Mouse (Mus musculus) fat pad, adult 2 months (tissue): ENCODE results near the gene Fam198b.

ENCODE experiments used
- DNase-seq: peaks from one replicate; pipeline ENCODE4 v3.0.0-alpha.2; 2011; ENCODE audit warnings: low read depth, low spot score; ENCODE audit errors: extremely low read depth

Gene Fam198b

GRCm38 (mm10) chr3:79884305-79884704 lies at the start of gene Fam198b:
Gene Fam198b, plus strand, starts transcription at chr3:79884533.
- DNase-seq = no peak

- DNase-seq = no peak
These were observed 45.6 kb upstream of the Fam198b start for GRCm38 (mm10) chr3:79838751-79839150.

GRCm38 (mm10) chr3:79841475-79841874 lies 42.9 kb upstream of the Fam198b start:
- DNase-seq = no peak

GRCm38 (mm10) chr3:79842165-79842564 lies 42.2 kb upstream of the Fam198b start:
- no peak for DNase-seq

- no peak for DNase-seq
These were observed 41.7 kb upstream of the Fam198b start for GRCm38 (mm10) chr3:79842616-79843016.

- DNase-seq = no peak
These were observed 40.3 kb upstream of the Fam198b start for GRCm38 (mm10) chr3:79843999-79844398.

GRCm38 (mm10) chr3:79846633-79847032 lies 37.7 kb upstream of the Fam198b start:
- no peak for DNase-seq

GRCm38 (mm10) chr3:79848841-79849240 lies 35.5 kb upstream of the Fam198b start:
- no peak for DNase-seq

GRCm38 (mm10) chr3:79849621-79850020 lies 34.7 kb upstream of the Fam198b start:
- no peak for DNase-seq

GRCm38 (mm10) chr3:79850656-79851055 lies 33.7 kb upstream of the Fam198b start:
- DNase-seq = no peak

- no peak for DNase-seq
These were observed 32.2 kb upstream of the Fam198b start for GRCm38 (mm10) chr3:79852108-79852507.

- no peak for DNase-seq
These were observed 31.6 kb upstream of the Fam198b start, which contains the start of gene Tmem144 for GRCm38 (mm10) chr3:79852654-79853166. Gene Tmem144, minus strand, starts transcription at chr3:79852773.

- no peak for DNase-seq
These were observed 26.6 kb upstream of the Fam198b start for GRCm38 (mm10) chr3:79857780-79858179.

- DNase-seq = no peak
These were observed 26.1 kb upstream of the Fam198b start for GRCm38 (mm10) chr3:79858221-79858620.

GRCm38 (mm10) chr3:79864824-79865223 lies 19.5 kb upstream of the Fam198b start:
- DNase-seq = peak; percentile 88

- no peak for DNase-seq
These were observed 18.2 kb upstream of the Fam198b start for GRCm38 (mm10) chr3:79866089-79866488.

GRCm38 (mm10) chr3:79866526-79866925 lies 17.8 kb upstream of the Fam198b start:
- no peak for DNase-seq

- no peak for DNase-seq
These were observed 17.1 kb upstream of the Fam198b start for GRCm38 (mm10) chr3:79867121-79867709.

- DNase-seq = no peak
These were observed 8.9 kb upstream of the Fam198b start for GRCm38 (mm10) chr3:79875471-79875870.

- no peak for DNase-seq
These were observed 6.0 kb upstream of the Fam198b start for GRCm38 (mm10) chr3:79878350-79878749.

- DNase-seq = no peak
These were observed 5.1 kb upstream of the Fam198b start for GRCm38 (mm10) chr3:79879246-79879645.

GRCm38 (mm10) chr3:79881645-79882044 lies 2.7 kb upstream of the Fam198b start:
- no peak for DNase-seq

- no peak for DNase-seq
These were observed 1.2 kb upstream of the Fam198b start for GRCm38 (mm10) chr3:79883092-79883491.
